Mouse (Mus musculus) kidney, postnatal 25 days (tissue): ENCODE measurements around the gene Arhgef38.

Experiments used
- DNase-seq, 2 experiments: peaks; one replicate each; pipeline ENCODE4 v3.0.0; 2021; ENCODE audit warnings: mixed read lengths in 2 of 2

The Arhgef38 gene

DNA sequence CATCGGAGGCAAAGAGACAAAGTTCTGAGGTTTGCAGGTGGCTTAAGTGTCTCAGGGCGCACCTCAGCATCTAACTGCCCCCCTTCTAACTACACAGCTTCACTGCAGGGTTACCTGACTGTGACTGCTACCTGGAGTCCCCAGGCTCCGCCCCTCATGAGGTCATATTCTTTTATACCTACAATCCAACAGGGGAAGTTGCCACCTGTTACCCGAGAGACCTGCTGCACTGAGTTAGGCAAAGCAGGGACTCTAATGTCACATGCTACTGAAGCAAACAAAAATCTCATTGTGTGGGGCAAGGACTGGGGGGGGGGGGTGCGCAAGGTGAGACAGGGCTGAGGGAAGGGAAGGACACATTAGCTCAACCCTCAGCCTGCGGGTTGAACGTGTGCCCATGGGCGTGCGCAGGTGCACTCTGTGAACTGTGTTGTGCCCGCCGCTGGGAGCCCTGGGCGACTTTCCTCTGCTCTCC lies at the start of gene Arhgef38:
Gene Arhgef38, minus strand, starts transcription at position 129 of the 475 bp plus-strand sequence.
- peak; percentile 79 to 84 for DNase-seq

DNA sequence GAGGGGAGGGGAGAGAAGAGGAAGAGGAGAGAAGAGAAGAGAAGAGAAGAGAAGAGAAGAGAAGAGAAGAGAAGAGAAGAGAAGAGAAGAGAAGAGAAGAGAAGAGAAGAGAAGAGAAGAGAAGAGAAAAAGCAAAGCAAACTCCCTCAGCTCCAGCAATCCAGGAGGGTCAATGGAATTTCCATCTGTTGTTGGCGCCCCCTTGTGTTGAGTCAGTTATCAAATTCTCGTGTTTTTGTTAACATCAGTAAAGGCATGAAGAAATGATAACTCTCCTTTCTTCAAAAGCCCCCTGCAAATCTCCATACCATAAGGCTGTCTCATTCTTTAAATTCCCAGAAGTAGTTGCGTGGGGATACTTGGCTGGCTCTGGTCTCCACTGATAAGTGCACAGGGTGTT lies 37.1 kb upstream of the Arhgef38 start:
- DNase-seq = peak; percentile 70 to 95

DNA sequence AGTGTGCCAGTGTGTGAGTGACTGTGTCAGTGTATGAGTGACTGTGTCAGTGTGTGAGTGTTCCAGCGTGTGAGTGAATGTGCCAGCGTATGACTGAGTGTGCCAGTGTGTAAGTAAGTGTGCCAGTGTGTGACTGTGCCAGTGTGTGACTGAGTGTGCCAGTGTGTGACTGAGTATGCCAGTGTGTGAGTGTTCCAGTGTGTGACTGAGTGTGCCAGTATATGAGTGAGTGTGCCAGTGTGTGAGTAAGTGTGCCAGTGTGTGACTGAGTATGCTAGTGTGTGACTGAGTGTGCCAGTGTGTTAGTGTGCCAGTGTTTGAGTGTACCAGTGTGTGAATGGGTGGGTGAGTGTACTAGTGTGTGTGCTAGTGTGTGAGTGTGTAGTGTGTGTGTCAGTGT lies 24.1 kb upstream of the Arhgef38 start:
- no peak for DNase-seq

DNA sequence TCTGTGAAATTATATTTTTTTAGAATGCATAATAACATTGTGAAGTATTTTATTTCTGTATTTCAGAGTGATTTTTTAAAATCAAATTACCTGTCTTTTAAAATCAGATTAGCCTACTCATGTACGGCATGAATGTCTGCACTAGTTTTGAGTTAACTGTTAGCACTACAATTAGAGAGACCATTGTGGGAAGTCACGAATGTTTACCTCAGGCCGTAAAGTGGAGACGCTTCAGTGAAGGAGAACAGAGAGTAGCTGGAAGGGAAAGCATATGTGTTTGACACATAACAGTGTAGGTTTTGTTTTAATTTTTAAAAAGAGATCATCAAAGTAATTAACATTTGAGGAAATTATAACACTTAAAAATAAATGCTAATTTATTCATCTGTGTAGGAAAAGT lies 21.1 kb upstream of the Arhgef38 start:
- no peak for DNase-seq

DNA sequence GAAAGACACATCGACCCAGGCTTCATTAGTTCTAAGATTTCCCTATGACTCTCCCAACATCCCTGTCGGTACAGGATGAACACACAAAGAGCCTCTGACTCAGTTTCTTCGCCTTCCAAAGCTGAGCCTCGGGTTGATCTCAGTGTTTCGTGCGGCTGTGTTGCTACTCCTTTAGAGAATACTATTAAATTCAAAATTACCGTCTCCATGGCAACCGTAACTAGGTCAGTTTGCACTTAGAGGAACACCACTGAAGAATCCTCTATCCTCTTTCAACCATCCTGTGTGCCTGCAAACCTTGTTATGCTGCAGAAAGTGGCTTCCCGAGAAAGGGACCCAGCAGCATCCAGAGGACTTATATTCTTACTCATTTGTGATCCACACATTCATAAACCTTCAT lies 9.3 kb upstream of the Arhgef38 start:
- DNase-seq = no peak

DNA sequence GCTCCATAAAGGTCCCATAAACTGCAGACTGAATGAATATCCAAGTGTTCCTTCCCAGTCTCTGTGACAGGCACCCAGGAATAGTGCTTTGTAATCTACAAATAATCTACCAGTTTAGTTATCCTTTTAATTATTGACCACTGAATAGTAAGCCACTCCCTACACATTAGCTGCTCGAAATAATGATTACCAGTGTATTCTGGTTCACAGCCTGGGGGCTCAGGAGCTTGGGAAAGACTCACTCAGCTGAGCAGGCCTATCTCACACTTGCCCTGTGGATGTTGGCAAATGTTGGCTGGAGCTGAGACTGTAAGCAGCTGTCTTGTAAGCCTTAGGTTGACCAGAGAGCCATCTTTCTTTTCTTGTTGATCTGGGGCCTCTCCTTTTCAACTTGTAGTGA lies 7.2 kb upstream of the Arhgef38 start:
- peak; percentile 62 to 77 for DNase-seq

DNA sequence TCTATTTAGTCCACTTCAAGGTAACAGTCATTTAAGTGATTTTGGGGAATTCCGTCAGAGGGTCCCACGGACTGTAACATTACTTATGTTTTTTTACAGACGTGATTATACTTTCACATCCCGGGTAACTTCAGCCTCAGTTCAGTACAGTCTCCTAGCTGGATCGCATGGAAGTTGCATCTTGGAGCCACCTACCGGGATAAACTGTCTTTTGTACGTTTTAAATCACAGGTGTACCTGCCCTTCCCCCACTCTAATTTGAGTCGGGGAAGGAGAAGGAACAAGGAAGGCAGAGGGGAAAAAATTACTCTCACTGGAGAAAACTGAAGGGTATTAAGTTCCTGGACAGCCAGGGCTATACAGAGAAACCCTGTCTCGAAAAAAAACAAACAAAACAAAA lies 756 bp downstream of the Arhgef38 start:
- DNase-seq = peak in 1 of 2 experiments; percentile 54

DNA sequence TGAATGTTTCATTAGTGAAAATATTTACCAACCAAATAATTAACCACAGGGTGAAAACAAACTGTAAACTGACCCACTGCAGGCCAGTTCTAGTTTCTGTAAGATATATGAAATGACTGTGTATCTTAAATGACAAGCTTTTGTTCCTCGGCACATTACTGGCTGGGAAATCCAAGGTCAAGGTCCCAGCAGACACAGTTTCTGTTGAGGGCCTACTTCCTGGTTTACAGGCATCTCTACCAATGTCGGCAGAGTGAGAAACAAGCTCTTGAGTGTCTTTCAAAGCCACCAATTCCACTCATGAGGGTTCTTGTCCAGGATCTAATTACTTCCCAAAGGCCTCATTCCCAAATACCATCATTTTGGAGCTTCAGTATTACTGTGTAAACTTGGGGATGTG lies 4.3 kb downstream of the Arhgef38 start:
- no peak for DNase-seq

DNA sequence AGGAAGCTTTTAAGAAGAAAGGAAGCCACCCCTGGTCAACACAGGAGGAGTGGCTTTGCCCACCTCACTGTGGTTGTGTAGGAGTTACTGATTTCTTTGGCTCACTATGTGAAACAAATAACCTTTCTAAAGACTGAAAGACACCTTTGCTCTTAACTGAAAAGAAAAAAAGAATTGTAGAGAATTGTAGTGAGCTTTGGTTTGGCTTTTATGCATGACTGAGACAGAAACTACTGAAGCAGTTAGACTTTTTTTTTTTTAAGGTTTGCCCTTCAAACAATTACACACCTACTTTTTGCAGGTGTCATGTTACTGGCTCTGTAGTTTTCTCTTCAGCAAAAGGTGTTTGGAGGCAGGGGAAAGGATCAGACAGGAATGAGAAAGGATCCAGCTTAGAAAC lies 5.2 kb downstream of the Arhgef38 start:
- DNase-seq = no peak

DNA sequence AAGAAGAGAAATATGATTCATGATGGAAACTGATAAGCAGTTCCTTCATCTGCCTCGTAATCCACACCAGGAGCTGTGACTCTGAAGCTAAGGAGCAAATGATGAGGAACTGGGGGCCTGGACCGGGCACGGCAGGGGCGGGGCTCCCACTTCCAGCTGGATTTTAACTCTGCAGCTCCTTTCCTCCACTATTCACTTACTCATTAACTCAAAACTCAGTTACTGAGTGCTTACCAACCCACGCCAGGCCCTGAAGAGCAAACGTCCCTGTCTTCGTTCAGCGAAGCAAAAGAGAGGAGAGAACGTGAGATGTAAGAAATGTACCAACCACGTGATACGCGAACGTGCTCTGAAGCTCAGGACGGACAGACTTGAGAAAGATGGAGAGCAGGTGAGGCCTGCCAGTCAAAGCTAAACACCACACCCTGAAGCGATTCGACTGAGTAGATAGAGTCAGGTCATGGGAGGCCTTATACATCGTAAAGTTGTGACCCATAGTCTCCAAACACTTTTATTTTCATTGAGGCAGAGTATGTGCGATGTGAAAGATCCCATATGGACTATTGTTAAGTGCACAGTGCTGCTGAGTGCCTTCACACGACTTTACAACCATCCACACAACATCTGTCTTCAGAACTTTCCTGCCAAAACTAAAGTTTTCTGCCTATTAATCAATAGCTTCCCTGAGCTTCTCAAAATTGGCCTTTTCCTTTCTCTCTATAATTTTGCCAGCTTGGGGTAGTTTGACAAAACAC lies 7.3 kb downstream of the Arhgef38 start:
- DNase-seq = peak; percentile 69 to 83

DNA sequence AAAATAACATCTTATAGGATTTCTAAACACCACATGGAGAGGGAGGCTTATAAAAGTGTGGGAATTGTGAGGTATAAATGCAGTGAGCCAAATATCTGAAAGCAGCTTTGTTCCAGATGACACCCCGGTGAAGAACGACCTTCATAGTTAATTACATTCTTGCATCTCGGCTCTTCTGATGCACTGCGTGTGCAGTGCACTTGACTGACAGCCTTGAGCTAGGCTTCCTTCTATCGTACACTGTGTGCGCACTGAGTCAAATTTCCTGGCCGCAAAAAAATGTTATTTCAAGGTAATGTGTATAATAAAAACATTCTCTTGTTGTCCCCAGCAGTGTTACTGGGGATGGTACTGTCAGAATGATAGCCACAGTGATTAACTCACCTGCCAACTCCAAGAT lies 16.2 kb downstream of the Arhgef38 start:
- no peak for DNase-seq

DNA sequence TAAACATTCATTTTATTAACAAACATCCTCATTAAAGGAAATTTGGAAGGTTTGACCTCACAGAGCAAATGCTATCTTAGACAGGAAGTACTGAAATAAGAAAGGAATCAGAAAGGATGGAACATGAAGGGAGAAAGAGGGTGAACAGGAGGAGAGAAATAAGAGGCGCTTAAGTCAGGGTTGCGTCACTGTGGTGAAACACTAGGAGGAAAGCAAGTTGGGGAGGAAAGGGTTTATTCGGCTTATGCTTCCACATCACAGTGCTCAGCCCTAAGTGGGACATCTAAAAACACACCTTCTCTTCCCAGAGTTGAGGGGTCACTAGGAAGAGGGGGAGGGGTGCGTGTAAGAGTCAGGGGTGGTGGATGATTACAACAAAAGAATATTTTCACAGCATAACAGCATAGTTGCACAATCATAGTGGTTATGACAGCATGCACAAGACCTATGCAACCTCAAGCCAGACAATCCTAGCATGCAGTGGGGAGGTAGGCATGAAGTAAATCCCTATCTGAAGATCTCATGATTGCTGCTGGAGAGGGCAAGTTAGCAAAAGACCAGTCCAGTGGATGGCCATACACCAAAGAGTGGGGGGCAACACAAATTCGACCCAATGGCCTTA lies 19.4 kb downstream of the Arhgef38 start:
- no peak for DNase-seq

DNA sequence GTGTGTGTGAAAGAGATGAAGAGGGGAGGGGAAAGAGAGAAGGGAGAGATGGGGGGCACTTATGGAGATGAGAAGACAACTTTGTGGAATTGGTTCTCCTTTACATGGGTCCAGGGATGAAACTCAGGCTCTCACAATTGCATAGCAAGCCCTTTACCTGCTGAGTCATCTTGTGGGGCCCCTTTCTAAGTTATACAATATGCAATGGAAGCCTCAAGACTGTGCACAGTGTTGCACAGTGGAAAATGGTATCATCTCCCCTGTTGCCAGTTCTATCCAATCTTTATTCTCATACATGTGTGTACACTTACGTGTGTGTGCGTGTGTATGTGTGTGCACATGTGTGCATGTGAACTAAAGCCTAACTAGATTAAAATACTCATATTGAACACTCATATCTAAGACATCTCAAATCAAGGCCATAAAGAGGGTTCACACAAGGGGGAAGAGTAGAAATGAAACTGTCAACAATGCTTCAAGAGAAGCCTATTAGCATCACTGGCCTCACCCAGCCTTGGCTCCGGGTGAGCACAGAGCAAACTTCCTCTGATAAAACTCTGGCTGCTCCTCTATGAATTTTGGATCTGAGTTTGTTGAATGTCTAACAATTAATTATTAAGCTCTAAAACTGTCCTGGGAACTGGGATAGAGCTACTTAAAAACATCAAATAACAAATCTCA lies 21.2 kb downstream of the Arhgef38 start:
- DNase-seq = no peak

DNA sequence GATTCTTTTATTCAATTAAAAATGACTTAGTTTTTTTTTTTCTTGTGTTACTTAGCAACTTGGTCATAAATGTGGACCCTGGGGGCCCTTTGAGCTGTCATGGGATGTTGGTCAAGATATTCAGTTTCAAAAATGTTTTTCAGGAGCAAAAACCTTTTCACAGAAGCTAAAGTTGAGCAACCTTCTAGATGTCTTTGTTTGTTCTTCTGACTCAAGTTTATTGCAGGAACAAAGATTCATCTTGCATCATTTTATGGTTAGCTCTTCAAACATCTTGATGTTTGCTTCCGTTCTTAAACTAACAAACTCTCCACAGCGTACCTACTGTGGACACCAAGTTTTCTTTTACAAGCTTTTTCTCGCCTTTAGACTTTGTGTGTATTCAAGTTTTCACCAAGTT lies 23.4 kb downstream of the Arhgef38 start:
- no peak for DNase-seq

DNA sequence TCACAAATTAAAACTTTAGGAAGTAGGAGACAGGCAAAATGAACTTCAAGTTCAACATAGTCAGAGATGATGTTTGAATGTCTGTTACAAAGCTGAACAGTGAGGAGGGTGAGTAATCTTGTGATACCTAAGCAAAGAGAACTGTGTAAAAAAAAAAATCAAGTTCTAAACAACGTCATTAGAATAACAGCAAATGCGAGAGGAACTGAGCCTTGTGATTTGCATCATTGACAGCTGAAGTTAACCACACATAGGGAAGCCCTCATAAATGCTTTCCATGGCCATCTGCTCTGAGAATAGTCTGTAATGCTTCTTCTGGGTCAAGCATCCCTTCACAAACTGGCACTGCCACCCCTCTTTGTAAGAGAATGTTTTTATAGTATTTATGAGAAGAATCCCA lies 31.0 kb downstream of the Arhgef38 start:
- DNase-seq = no peak

DNA sequence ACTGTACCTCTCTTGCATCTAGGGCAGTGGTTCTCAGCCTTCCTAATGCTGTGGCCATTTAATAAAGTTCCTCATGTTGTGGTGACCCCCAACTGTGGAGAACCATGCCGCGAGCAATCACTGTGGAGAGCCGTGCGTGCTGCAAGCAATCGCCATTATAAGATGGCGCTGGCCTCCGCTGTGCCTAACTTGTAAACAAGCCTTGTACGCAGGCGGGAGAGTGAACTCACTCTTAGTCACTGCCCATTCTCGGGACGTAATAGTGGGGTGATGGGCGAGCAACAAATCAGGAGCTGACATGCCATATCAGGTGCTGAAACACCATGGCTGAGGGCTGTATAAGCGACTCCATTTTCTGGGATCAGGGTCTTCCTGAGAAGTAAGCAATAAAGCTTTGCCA lies 32.6 kb downstream of the Arhgef38 start:
- no peak for DNase-seq

DNA sequence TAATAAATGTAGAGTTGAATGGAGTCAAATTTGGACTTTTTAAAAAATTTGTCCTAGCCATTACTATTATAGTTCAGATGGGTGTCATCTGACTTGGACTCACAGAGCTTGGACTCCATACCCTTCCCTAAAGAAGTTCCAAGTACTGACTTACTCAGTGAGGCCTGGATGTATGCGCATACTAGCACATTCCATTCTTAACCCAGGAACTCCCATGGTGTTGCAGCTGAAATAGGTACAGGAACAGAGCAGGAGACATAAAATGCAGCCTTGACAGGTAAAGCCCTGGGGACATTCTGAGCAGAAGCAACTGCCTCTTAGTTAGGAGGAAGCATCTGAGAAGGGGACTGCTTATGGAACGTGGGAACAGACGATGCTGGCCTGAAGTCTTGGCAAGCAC lies 45.8 kb downstream of the Arhgef38 start:
- no peak for DNase-seq

DNA sequence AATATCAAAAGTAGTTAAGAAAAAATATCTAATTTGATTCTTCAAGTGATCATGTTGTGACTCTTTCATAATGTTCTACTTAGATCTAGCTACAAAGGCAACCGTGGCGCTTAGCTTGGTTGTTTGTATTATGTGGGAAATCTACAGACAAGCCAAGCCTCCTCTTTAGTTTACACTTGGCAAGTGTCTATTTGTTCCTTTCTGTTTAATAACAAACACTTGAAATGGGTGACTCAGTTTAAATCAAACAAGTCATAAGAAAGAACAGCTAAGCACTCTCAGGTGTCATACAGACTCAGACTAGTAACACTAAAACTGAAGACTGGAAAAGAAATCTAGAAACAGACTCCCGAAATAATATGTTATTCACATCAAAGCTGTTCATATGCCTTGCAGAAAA lies 47.2 kb downstream of the Arhgef38 start:
- no peak for DNase-seq

DNA sequence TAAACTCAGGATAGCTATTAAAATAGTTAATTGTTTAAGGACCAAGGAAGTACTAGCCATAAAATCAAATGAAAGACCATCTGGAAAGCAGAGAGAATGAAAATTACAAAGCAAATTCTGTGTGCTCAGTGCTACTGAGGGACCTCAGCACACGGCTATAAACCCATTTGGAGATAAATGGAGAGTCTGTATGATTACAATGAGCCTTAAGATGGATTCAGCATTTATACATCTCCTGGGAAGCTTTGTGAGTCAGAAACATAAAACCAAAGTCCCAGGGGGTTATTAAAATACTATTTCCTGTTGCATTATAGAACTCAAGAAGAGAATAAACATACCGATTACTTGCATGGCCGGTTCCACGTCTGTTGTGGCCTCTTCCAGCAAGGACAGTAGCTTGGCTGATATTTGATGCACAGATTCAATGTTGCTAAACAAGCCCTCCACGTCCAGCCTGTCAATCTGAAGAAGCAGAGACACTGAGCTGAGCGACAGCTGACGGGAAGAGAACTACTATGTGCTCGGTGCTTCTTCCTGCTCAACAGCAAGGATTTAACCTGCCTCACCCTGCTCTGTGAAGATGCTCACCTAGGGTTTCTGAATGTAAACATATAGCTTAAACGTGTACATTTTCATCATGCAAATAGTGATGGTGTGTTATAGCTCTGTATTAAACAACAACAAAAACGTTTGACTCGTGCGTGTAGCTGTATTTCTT lies 58.6 kb downstream of the Arhgef38 start:
- no peak for DNase-seq

DNA sequence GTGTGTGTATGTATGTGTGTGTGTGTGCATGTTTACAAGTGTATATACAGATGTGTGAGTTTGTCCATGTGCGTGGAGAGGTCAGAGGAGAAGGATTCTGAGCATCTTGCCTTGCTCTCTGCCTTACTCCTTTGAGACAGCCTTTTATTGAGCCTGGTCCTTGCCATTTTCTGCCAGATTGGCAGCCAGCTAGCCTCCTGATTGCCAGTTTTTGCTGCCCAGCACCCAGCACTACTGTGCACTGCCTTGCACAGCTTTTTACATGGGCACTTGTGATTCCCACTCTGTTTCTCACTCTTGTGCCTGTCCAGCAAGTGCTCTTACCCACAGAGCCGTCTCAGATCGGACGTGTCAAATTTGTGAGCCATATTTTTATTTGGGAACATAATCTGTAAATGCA lies 62.5 kb downstream of the Arhgef38 start:
- DNase-seq = no peak

DNA sequence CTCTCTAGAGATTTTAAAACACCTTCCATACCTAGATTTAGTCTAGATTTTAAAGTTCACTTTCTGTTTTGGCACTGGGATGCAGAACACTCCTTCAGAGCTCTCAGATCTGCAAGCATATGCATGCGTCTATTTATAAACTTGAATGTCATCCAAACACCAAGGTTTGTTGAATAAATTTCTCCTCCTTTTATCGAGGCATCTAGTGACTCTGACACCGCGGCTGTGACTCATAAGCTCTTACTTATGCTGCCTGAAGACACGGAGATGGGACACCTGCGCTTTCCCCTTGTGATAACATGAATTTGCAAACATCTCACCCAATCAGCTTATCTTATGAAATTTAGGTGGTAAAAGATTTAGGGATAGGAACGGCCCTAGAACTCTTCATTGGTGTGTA lies 65.0 kb downstream of the Arhgef38 start:
- no peak for DNase-seq

DNA sequence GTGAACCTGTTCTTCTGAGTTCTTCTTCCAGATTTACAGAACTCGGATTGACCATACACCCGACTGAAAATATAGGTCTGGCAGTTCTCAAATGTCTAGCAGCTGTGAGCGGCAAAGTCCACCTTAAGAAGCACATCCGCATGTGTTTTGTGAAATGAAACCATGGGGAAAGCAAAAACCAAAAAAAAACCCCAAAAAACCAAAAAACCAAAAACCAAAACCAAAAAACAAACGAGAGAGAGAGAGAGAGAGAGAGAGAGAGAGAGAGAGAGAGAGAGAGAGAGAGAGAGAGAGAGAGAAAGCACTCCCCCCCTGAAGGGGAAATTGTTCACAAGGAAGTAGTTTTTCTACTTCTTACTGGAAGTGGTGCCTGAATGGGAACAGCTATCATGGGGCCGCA lies 67.2 kb downstream of the Arhgef38 start:
- DNase-seq = no peak

DNA sequence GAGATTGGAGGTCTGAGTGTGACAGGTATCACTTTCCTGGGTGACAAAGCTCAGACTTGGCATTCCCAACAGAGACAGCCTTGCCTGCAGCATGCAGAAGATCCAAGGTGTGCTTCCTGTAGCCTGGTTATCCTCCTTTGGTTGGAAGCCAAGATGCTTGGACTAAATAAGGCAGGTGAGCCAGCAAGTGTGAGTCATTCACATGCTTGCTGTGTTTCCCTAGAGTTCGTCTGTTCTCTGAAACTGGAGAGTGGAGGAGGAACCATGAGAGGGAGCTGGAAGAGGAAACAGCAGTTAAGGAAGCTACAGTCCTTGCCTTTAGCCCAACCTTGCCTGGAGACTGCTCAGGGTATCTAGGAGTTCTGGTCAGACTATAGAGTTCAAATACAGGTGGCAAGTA lies 69.6 kb downstream of the Arhgef38 start:
- DNase-seq = no peak
